Mouse (Mus musculus) heart, postnatal 0 days (tissue): ENCODE results near the gene Ms4a15. TPM values are rescaled to one million over a fixed set of nuclear protein-coding genes. Genes with fewer than 3 reads are reported as not detected.

Source experiments
- ATAC-seq: fragments of 200-750 bp; cut with Nextera tagmentation; 2 replicates; pipeline ENCODE4 v1.8.0; 2017; ENCODE audit warnings: low read depth, moderate number of reproducible peaks, moderate library complexity; ENCODE audit not compliant: insufficient read depth
- DNase-seq: peaks from one replicate; pipeline ENCODE4 v3.0.0-alpha.2; 2016; ENCODE audit warnings: low spot score
- H3K27ac ChIP-seq: fragments of 300-500 bp; sonication (generic); 2 replicates; pipeline ENCODE4 v1.5.1; 2014; ENCODE audit warnings: low read depth, mild to moderate bottlenecking
- H3K27me3 ChIP-seq: fragments of 300-500 bp; sonication (generic); 2 replicates; pipeline ENCODE4 v1.6.1; 2014; ENCODE audit warnings: low read length, mixed read lengths; ENCODE audit not compliant: control insufficient read depth, insufficient read depth
- H3K36me3 ChIP-seq: fragments of 300-500 bp; sonication (generic); replicated peaks from 2 replicates; pipeline ENCODE4 v1.6.1; 2014; ENCODE audit warnings: low read length, mixed read lengths; ENCODE audit not compliant: control insufficient read depth, insufficient read depth
- H3K4me1 ChIP-seq: fragments of 300-500 bp; sonication (generic); 2 replicates; pipeline ENCODE4 v1.6.1; 2014; ENCODE audit warnings: antibody characterized with exemption; ENCODE audit not compliant: control insufficient read depth, insufficient read depth
- H3K4me2 ChIP-seq: fragments of 300-500 bp; sonication (generic); 2 replicates; pipeline ENCODE4 v1.6.1; 2014; ENCODE audit warnings: low read depth, mild to moderate bottlenecking, low read length, moderate library complexity
- H3K4me3 ChIP-seq: fragments of 300-500 bp; sonication (generic); 2 replicates; pipeline ENCODE4 v1.5.1; 2014; ENCODE audit warnings: low read depth, low read length
- H3K9ac ChIP-seq: fragments of 300-500 bp; sonication (generic); replicated peaks from 2 replicates; pipeline ENCODE4 v1.6.1; 2014; ENCODE audit warnings: low read depth, low read length, mixed read lengths
- H3K9me3 ChIP-seq: fragments of 300-500 bp; sonication (generic); replicated peaks from 2 replicates; pipeline ENCODE4 v1.6.1; 2016; ENCODE audit warnings: low read length; ENCODE audit not compliant: control insufficient read depth
- CTCF ChIP-seq: IDR thresholded peaks from 2 replicates; pipeline ENCODE4 v1.5.1; 2016; ENCODE audit warnings: antibody characterized with exemption, control low read depth, low read depth
- EP300 ChIP-seq: IDR thresholded peaks from 2 replicates; pipeline ENCODE4 v1.6.1; 2016; ENCODE audit warnings: antibody characterized with exemption, low read depth
- WGBS: fragments of 180-500 bp; shearing (Covaris S2); extraction: QIAGEN DNeasy Blood & Tissue Kit; methylation state at CpG from one replicate; pipeline ENCODE4 v1.1.7; 2014; 5-methylcytosine and 5-hydroxymethylcytosine counted together
- polyA plus RNA-seq: library from polyadenylated mRNA; unstranded; fragments of >200 nt; fragmentation: Nextera tagmentation; extraction: Ambion mirVana; gene quantifications from 2 replicates; pipeline ENCODE4 v1.2.1, GENCODE M21; 2015
- total RNA-seq: library from RNA; depleted of rRNA; stranded (reverse); fragments of >200 nt; gene quantifications from 2 replicates; pipeline ENCODE4 v1.2.3, GENCODE M21; 2014; ENCODE audit warnings: low replicate concordance

Gene Ms4a15
- total and polyA plus RNA-seq, 2 experiments from 2014 or later: not detected

GRCm38 (mm10) chr19:11015468-11015867, 22.4 kb upstream of the Ms4a15 start:
- TF ChIP-seq EP300 (no peak), CTCF (no peak)
- no peaks in the 10 kb centered on the region for H3K9me3 ChIP-seq
- H3K4me2 ChIP-seq: no peak overlapping the region
- H3K9ac ChIP-seq: no peak overlapping the region
- no peak overlapping the region for H3K4me3 ChIP-seq
- no peaks in the 10 kb centered on the region for H3K27me3 ChIP-seq
- no peaks in the 10 kb centered on the region for H3K36me3 ChIP-seq
- no peak overlapping the region for H3K27ac ChIP-seq
- no peaks in the 10 kb centered on the region for H3K4me1 ChIP-seq
- DNase-seq: no peak
- ATAC-seq: no peak

- DNase-seq (no peak), ATAC-seq (no peak)
- Histone ChIP-seq H3K36me3 (no peaks in the 10 kb centered on the region), H3K27me3 (no peaks in the 10 kb centered on the region), H3K4me2 (no peak overlapping the region), H3K27ac (no peak overlapping the region), H3K4me3 (no peak overlapping the region), H3K9ac (no peak overlapping the region), H3K9me3 (no peaks in the 10 kb centered on the region), H3K4me1 (no peaks in the 10 kb centered on the region)
- no peak for TF ChIP-seq EP300
- TF ChIP-seq CTCF: no peak
Observed at GRCm38 (mm10) chr19:10991911-10992310, 1.1 kb downstream of the Ms4a15 start.

DNA sequence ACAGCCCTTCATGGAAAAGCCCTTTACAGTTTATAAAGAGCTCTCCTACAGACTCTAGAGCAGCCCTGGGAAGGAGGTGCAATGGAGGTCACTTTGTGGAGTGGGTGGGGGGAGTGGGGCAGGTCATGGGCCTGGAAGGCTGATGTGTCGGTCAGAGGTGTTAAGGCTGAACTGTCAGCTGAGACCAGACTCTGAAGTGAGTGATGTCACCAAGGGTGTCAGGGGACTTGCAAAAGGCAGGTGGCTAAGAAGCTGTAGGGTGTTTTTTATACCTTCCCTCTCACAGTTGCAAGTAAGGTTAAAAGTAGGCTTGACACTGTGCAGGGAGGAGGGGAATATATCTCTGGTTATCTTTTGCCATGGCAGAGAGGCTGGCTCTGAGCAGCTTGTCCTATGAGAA, 2.3 kb downstream of the Ms4a15 start:
- Histone ChIP-seq H3K9ac (no peak overlapping the region), H3K36me3 (no peaks in the 10 kb centered on the region), H3K4me3 (no peak overlapping the region), H3K4me2 (no peak overlapping the region), H3K27ac (no peak overlapping the region), H3K27me3 (no peaks in the 10 kb centered on the region), H3K9me3 (no peaks in the 10 kb centered on the region), H3K4me1 (no peaks in the 10 kb centered on the region)
- TF ChIP-seq CTCF (no peak), EP300 (no peak)
- ATAC-seq (no peak), DNase-seq (no peak)
- WGBS: 13% methylated on average over 1 of the region's 1 CpGs

- ATAC-seq (no peak), DNase-seq (no peak)
- H3K4me2 ChIP-seq: no peak overlapping the region
- H3K27me3 ChIP-seq: no peaks in the 10 kb centered on the region
- no peaks in the 10 kb centered on the region for H3K36me3 ChIP-seq
- no peak overlapping the region for H3K9ac ChIP-seq
- H3K4me3 ChIP-seq: no peak overlapping the region
- H3K27ac ChIP-seq: no peak overlapping the region
- TF ChIP-seq CTCF (no peak), EP300 (no peak)
- H3K9me3 ChIP-seq: no peaks in the 10 kb centered on the region
- H3K4me1 ChIP-seq: no peaks in the 10 kb centered on the region
- WGBS: 69% methylated on average over 1 of the region's 1 CpGs
Observed at GRCm38 (mm10) chr19:10988563-10988962, 4.5 kb downstream of the Ms4a15 start.

GRCm38 (mm10) chr19:10985889-10986288, 7.2 kb downstream of the Ms4a15 start:
- Histone ChIP-seq H3K27me3 (no peaks in the 10 kb centered on the region), H3K4me1 (no peaks in the 10 kb centered on the region), H3K27ac (no peak overlapping the region), H3K4me2 (no peak overlapping the region), H3K36me3 (no peaks in the 10 kb centered on the region), H3K4me3 (no peak overlapping the region), H3K9ac (no peak overlapping the region), H3K9me3 (no peaks in the 10 kb centered on the region)
- 84% methylated on average over 4 of the region's 4 CpGs for WGBS
- ATAC-seq (no peak), DNase-seq (no peak)
- TF ChIP-seq EP300: no peak
- TF ChIP-seq CTCF: no peak

DNA sequence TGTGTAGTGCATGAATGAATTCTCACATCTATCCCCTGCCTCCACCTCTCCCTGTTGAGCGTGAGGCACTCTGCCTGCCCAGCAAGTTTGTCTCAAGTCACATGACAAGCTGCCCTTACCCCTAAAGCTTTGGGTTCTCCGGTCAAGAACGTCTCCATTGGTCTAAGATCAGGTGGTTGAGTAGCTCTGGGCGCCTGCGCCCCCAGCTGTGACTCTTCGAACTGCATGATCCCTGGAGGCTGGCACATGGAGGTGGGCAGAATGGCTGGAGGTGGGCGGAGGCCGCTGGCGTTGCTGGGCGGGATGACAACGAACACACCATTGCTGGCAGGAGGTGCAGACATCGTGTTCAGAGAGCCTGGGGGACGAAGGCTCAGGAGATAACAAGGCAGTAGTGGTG, 8.5 kb downstream of the Ms4a15 start:
- no peak for ATAC-seq
- H3K4me3 ChIP-seq: no peak overlapping the region
- no peaks in the 10 kb centered on the region for H3K9me3 ChIP-seq
- WGBS: 63% methylated on average over 13 of the region's 13 CpGs
- H3K4me1 ChIP-seq: 0 out of 2 replicates have a peak, but pooled peaks cover 1% of the 10 kb centered on the region
- H3K9ac ChIP-seq: no peak overlapping the region
- no peak overlapping the region for H3K4me2 ChIP-seq
- H3K27ac ChIP-seq: no peak overlapping the region
- no peaks in the 10 kb centered on the region for H3K27me3 ChIP-seq
- no peaks in the 10 kb centered on the region for H3K36me3 ChIP-seq
- no peak for TF ChIP-seq EP300
- TF ChIP-seq CTCF: no peak
- DNase-seq: no peak
